Mouse (Mus musculus) thymus, postnatal 0 days (tissue): ENCODE results near the gene Gm2696. TPM values are rescaled to one million over a fixed set of nuclear protein-coding genes. Genes with fewer than 3 reads are reported as not detected.

Source experiments
- DNase-seq: peaks from one replicate; pipeline ENCODE4 v3.0.0-alpha.2; 2015; ENCODE audit warnings: low spot score
- polyA plus RNA-seq: library from polyadenylated mRNA; unstranded; fragments of >200 nt; fragmentation: Nextera tagmentation; extraction: Ambion mirVana; gene quantifications from 2 replicates; pipeline ENCODE4 v1.2.1, GENCODE M21; 2015

The Gm2696 gene
- polyA plus RNA-seq, 1 experiment from 2014 or later = not detected

GRCm38 (mm10) chr10:77846961-77847360 lies 32.5 kb downstream of the Gm2696 start:
- no peak for DNase-seq

- DNase-seq = no peak
Observed at GRCm38 (mm10) chr10:77847538-77847937, 33.1 kb downstream of the Gm2696 start.

- no peak for DNase-seq
Observed at GRCm38 (mm10) chr10:77852559-77852958, 38.1 kb downstream of the Gm2696 start, which contains the start of gene Gm10318. TSS of gene Gm10318 (plus strand) at chr10:77852859.

- DNase-seq = no peak
Observed at GRCm38 (mm10) chr10:77861675-77862074, 47.2 kb downstream of the Gm2696 start, which contains the start of gene Gm3285. TSS of gene Gm3285 (plus strand) at chr10:77861975.

- DNase-seq = peak; percentile 34
Observed at GRCm38 (mm10) chr10:77864067-77864761, 49.7 kb downstream of the Gm2696 start.

- DNase-seq = no peak
Observed at GRCm38 (mm10) chr10:77864762-77865143, 50.3 kb downstream of the Gm2696 start.

GRCm38 (mm10) chr10:77867546-77867945 lies 53.1 kb downstream of the Gm2696 start:
- DNase-seq = no peak

GRCm38 (mm10) chr10:77869651-77870050 lies 55.2 kb downstream of the Gm2696 start:
- no peak for DNase-seq

GRCm38 (mm10) chr10:77878985-77879384 lies 64.5 kb downstream of the Gm2696 start:
- DNase-seq = peak; percentile 11

GRCm38 (mm10) chr10:77880305-77880704 lies 65.8 kb downstream of the Gm2696 start:
- no peak for DNase-seq

- DNase-seq = no peak
Observed at GRCm38 (mm10) chr10:77882553-77882952, 68.1 kb downstream of the Gm2696 start.

Other genes starting within 250 kb of the Gm2696 start
- gene Pttg1ip, start 233.0 kb upstream of the Gm2696 start, polyA plus RNA-seq = 79.8 and 85.6 TPM in 2 replicates
- 251 and 259 TPM in 2 replicates for gene Sumo3, start 208.6 kb upstream of the Gm2696 start, polyA plus RNA-seq
- gene Gm49325, start 208.5 kb upstream of the Gm2696 start, polyA plus RNA-seq = 9.2 and 23.4 TPM in 2 replicates
- 67.9 and 69.8 TPM in 2 replicates for gene Ube2g2, start 192.4 kb upstream of the Gm2696 start, polyA plus RNA-seq
- gene Tspear, start 128.1 kb upstream of the Gm2696 start, polyA plus RNA-seq = 0.77 and 0.84 TPM in 2 replicates
- gene Gm19402, start 123.9 kb upstream of the Gm2696 start, polyA plus RNA-seq = not detected in 2 replicates
- not detected in 2 replicates for gene Gm9508, start 117.4 kb upstream of the Gm2696 start, polyA plus RNA-seq
- gene Gm10272, start 108.1 kb upstream of the Gm2696 start, polyA plus RNA-seq = not detected in 2 replicates
- not detected in 2 replicates for gene Gm10024, start 103.2 kb upstream of the Gm2696 start, polyA plus RNA-seq
- gene Gm10142, start 98.9 kb upstream of the Gm2696 start, polyA plus RNA-seq = not detected in 2 replicates
- gene Krtap12-1, start 94.1 kb upstream of the Gm2696 start, polyA plus RNA-seq = not detected in 2 replicates
- gene Gm10100, start 88.2 kb upstream of the Gm2696 start, polyA plus RNA-seq = not detected in 2 replicates
- gene Gm18596, start 72.0 kb upstream of the Gm2696 start, polyA plus RNA-seq = not detected in 2 replicates
- gene Gm9736, start 63.3 kb upstream of the Gm2696 start, polyA plus RNA-seq = not detected in 2 replicates
- not detected in 2 replicates for gene Gm3233, start 55.0 kb upstream of the Gm2696 start, polyA plus RNA-seq
- gene Gm3238, start 43.4 kb upstream of the Gm2696 start, polyA plus RNA-seq = not detected in 2 replicates
- not detected in 2 replicates for gene Gm7138, start 37.7 kb upstream of the Gm2696 start, polyA plus RNA-seq
- gene Gm3250, start 32.1 kb upstream of the Gm2696 start, polyA plus RNA-seq = not detected in 2 replicates
- gene Gm7137, start 26.5 kb upstream of the Gm2696 start, polyA plus RNA-seq = not detected in 2 replicates
- not detected in 2 replicates for gene Gm9639, start 19.6 kb upstream of the Gm2696 start, polyA plus RNA-seq
- gene Gm19668, start 15.5 kb upstream of the Gm2696 start, polyA plus RNA-seq = not detected in 2 replicates
- not detected in 2 replicates for gene Gm9507, start 2.8 kb upstream of the Gm2696 start, polyA plus RNA-seq
- not detected in 2 replicates for gene Krtap10-4, start 12.4 kb downstream of the Gm2696 start, polyA plus RNA-seq
- not detected in 2 replicates for gene Krtap10-10, start 21.3 kb downstream of the Gm2696 start, polyA plus RNA-seq
- not detected in 2 replicates for gene Gm36176, start 32.1 kb downstream of the Gm2696 start, polyA plus RNA-seq
- gene Gm10318, start 38.2 kb downstream of the Gm2696 start, polyA plus RNA-seq = not detected in 2 replicates
- not detected in 2 replicates for gene Gm3285, start 47.3 kb downstream of the Gm2696 start, polyA plus RNA-seq
- 1.2 TPM in 2 replicates for gene Lrrc3, start 87.9 kb downstream of the Gm2696 start, polyA plus RNA-seq
- 18.1 and 21.8 TPM in 2 replicates for gene Trpm2, start 155.9 kb downstream of the Gm2696 start, polyA plus RNA-seq
- gene 1810043G02Rik, start 163.8 kb downstream of the Gm2696 start, polyA plus RNA-seq = 20.9 and 21.0 TPM in 2 replicates
- 41.1 and 45.5 TPM in 2 replicates for gene Pfkl, start 195.4 kb downstream of the Gm2696 start, polyA plus RNA-seq
- 0.69 and 1.1 TPM in 2 replicates for gene Dnmt3l, start 227.3 kb downstream of the Gm2696 start, polyA plus RNA-seq
- 8.8 and 10.1 TPM in 2 replicates for gene Aire, start 228.9 kb downstream of the Gm2696 start, polyA plus RNA-seq